Mouse (Mus musculus) WW6 (cell line): ENCODE data around the gene Gxylt2.

Experiments
- DNase-seq: peaks from one replicate; pipeline ENCODE4 v3.0.0-alpha.2; 2013; ENCODE audit warnings: low read depth, low spot score

Gxylt2 gene

DNA sequence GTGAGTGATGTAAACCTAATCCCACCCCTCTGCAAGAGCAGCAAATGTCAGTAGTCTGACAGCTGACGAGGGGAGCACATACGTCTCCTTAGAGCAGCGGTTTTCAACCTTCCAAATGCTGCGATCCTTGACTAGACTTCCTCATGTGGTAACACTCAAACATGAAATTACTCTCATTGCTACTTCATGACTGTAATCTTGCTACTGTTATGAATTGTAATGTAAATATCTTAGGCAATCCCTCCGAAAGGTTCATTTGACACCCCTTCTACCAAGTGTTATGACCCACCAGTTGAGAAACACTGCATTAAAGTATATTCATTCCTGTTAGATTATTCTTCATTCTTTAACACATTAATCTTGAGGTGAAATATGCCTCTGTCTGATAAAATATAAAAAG lies 142.7 kb downstream of the Gxylt2 start:
- DNase-seq: no peak

DNA sequence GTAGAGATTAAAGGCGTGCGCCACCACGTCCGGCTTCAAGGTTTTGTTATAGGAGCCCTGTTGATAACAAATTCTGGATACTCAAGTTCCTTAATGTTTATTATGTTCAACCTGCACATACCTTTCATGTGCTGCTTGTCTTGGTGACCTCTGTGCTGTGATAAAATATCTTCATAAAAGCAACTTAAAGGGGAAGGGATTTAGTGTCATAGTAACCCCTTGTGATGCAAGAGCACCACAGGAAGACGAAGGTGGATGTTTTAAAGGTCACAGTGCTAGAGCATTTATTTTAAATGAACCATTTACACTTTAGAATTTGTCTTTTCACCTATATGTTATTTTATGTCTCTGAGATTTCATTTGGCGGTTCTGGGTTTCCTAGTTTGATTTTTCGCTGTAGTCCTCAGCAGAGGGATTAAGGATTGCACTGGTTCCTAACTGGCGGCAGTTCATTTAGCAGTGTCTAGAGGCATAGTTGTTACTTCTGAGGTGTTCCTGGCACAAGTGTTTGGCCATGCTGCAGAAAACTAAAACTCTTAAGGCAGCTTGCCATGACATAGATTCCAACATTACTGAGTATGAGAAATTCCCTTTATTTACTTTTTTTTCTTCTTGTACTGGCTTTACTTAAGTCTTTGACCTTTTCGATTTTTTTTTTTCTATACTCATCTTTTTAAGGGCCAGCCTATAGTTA lies 144.3 kb downstream of the Gxylt2 start:
- no peak for DNase-seq

DNA sequence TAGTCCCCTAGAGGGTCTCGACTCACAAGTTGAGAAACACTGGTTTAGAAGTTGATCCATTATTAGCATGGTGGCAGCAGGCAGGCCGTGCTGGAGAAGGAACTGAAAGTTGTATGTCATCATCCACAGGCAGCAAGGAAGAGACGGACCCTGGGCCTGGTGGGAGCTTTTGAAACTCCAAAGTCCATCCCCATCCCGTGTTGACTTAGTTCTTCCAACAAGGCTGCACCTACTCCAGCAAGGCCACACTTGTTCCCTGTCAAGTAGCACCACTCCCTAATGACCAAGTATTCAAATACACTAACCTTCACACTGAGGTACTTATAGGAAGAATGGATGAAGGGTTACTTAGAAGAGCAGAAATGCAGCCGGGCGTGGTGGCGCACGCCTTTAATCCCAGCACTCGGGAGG lies 146.1 kb downstream of the Gxylt2 start:
- no peak for DNase-seq

DNA sequence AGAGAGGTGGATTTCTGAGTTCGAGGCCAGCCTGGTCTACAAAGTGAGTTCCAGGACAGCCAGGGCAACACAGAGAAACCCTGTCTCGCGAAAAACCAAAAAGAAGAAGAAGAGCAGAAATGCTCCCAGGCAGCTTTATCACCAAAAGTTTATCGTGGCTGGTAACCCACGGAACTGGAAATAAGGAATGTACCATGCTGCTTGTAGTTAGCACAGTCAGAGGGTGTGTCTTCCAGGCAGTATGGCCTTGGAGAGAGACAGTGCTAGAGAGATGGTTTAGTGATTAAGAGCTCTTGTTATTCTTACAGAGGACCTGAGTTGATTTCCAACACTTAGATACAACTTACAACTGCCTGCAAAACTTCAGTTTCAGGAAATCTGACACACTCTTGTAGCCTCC lies 146.5 kb downstream of the Gxylt2 start:
- DNase-seq: no peak
